Mouse (Mus musculus) midbrain, embryonic 12.5 days (tissue): Measurements from ENCODE around the gene Micu1. TPM values are rescaled to one million over a fixed set of nuclear protein-coding genes. Genes with fewer than 3 reads are reported as not detected.

ENCODE experiments used
- ATAC-seq: fragments of 200-750 bp; cut with Nextera tagmentation; 2 replicates; pipeline ENCODE4 v1.8.0; 2017; ENCODE audit warnings: low read depth, moderate TSS enrichment, moderate library complexity; ENCODE audit not compliant: low FRiP score
- H3K27ac ChIP-seq: fragments of 300-500 bp; sonication (generic); replicated peaks from 2 replicates; pipeline ENCODE4 v1.5.1; 2016; ENCODE audit warnings: mild to moderate bottlenecking
- H3K27me3 ChIP-seq: fragments of 300-500 bp; sonication (generic); 2 replicates; pipeline ENCODE4 v1.6.1; 2016; ENCODE audit warnings: mild to moderate bottlenecking
- H3K36me3 ChIP-seq: fragments of 300-500 bp; sonication (generic); 2 replicates; pipeline ENCODE4 v1.6.1; 2016
- H3K4me1 ChIP-seq: fragments of 300-500 bp; sonication (generic); 2 replicates; pipeline ENCODE4 v1.6.1; 2016
- H3K4me2 ChIP-seq: fragments of 300-500 bp; sonication (generic); replicated peaks from 2 replicates; pipeline ENCODE4 v1.6.1; 2016; ENCODE audit warnings: mild to moderate bottlenecking, moderate library complexity
- H3K4me3 ChIP-seq: fragments of 300-500 bp; sonication (generic); 2 replicates; pipeline ENCODE4 v1.5.1; 2016; ENCODE audit warnings: mild to moderate bottlenecking
- H3K9ac ChIP-seq: fragments of 300-500 bp; sonication (generic); replicated peaks from 2 replicates; pipeline ENCODE4 v1.6.1; 2016; ENCODE audit warnings: mild to moderate bottlenecking, moderate library complexity
- H3K9me3 ChIP-seq: fragments of 300-500 bp; sonication (generic); 2 replicates; pipeline ENCODE4 v1.6.1; 2016; ENCODE audit warnings: mild to moderate bottlenecking
- WGBS: fragments of 180-500 bp; shearing (Covaris S2); methylation state at CpG from one replicate; pipeline ENCODE4 v1.1.7; 2016; 5-methylcytosine and 5-hydroxymethylcytosine counted together
- polyA plus RNA-seq: library from polyadenylated mRNA; unstranded; fragments of >200 nt; fragmentation: Nextera tagmentation; extraction: Ambion mirVana; gene quantifications from 2 replicates; pipeline ENCODE4 v1.2.1, GENCODE M21; 2016

Gene Micu1
- polyA plus RNA-seq, 1 experiment from 2014 or later = 75.3 TPM

- ATAC-seq = no peak
- no peak overlapping the region; the same call in 1 of the 2 replicates for H3K27ac ChIP-seq
- 49% methylated on average over 7 of the region's 7 CpGs for WGBS
Measured at GRCm38 (mm10) chr10:59781205-59781931, 79.1 kb downstream of the Micu1 start.

GRCm38 (mm10) chr10:59784731-59785685 lies 82.7 kb downstream of the Micu1 start:
- no peak overlapping the region for H3K4me2 ChIP-seq
- peaks cover 23% of the 10 kb centered on the region for H3K4me1 ChIP-seq
- H3K9ac ChIP-seq = no peak overlapping the region
- no peak for ATAC-seq
- no peaks in the 10 kb centered on the region for H3K9me3 ChIP-seq
- H3K36me3 ChIP-seq = 0 out of 2 replicates have a peak, but pooled peaks cover 10% of the 10 kb centered on the region
- no peak overlapping the region for H3K27ac ChIP-seq
- 81% methylated on average over 18 of the region's 18 CpGs for WGBS
- no peak overlapping the region for H3K4me3 ChIP-seq
- H3K27me3 ChIP-seq = no peaks in the 10 kb centered on the region

More at GRCm38 (mm10) chr10:59781205-59781931, 79.1 kb downstream of the Micu1 start:
- Histone ChIP-seq H3K27me3 (no peaks in the 10 kb centered on the region), H3K4me1 (peaks cover 21% of the 10 kb centered on the region), H3K9me3 (no peaks in the 10 kb centered on the region), H3K9ac (no peak overlapping the region), H3K36me3 (no peaks in the 10 kb centered on the region), H3K4me3 (no peak overlapping the region), H3K4me2 (no peak overlapping the region)

- H3K36me3 ChIP-seq = 0 out of 2 replicates have a peak, but pooled peaks cover 10% of the 10 kb centered on the region
- no peaks in the 10 kb centered on the region for H3K9me3 ChIP-seq
- no peak overlapping the region for H3K4me3 ChIP-seq
- H3K4me2 ChIP-seq = no peak overlapping the region
- H3K27ac ChIP-seq = no peak overlapping the region
- no peak for ATAC-seq
- H3K4me1 ChIP-seq = peaks cover 12% of the 10 kb centered on the region
- H3K27me3 ChIP-seq = no peaks in the 10 kb centered on the region
- no peak overlapping the region for H3K9ac ChIP-seq
- 37% methylated on average over 5 of the region's 5 CpGs for WGBS
Measured at GRCm38 (mm10) chr10:59786289-59786688, 84.0 kb downstream of the Micu1 start.

- H3K9me3 ChIP-seq = no peaks in the 10 kb centered on the region
- WGBS = 85% methylated on average over 11 of the region's 11 CpGs
- no peaks in the 10 kb centered on the region for H3K27me3 ChIP-seq
- ATAC-seq = no peak
- H3K36me3 ChIP-seq = 0 out of 2 replicates have a peak, but pooled peaks cover 12% of the 10 kb centered on the region
- no peak overlapping the region for H3K4me2 ChIP-seq
- peaks cover 11% of the 10 kb centered on the region for H3K4me1 ChIP-seq
- H3K27ac ChIP-seq = no peak overlapping the region
- no peak overlapping the region for H3K9ac ChIP-seq
- no peak overlapping the region for H3K4me3 ChIP-seq
Measured at GRCm38 (mm10) chr10:59787140-59787800, 85.0 kb downstream of the Micu1 start.

- Histone ChIP-seq H3K4me3 (no peak overlapping the region), H3K4me1 (peaks cover 11% of the 10 kb centered on the region), H3K9ac (no peak overlapping the region), H3K27ac (no peak overlapping the region), H3K9me3 (no peaks in the 10 kb centered on the region), H3K4me2 (no peak overlapping the region), H3K27me3 (no peaks in the 10 kb centered on the region), H3K36me3 (peaks cover 18% of the 10 kb centered on the region; the same call in 1 of the 2 replicates)
- ATAC-seq = no peak
- 75% methylated on average over 8 of the region's 8 CpGs for WGBS
Measured at GRCm38 (mm10) chr10:59787870-59788269, 85.6 kb downstream of the Micu1 start.

- WGBS = 85% methylated on average over 11 of the region's 11 CpGs
- Histone ChIP-seq H3K4me3 (no peak overlapping the region), H3K4me1 (peaks cover 8% of the 10 kb centered on the region; the same call in 1 of the 2 replicates), H3K9ac (no peak overlapping the region), H3K4me2 (no peak overlapping the region), H3K27me3 (no peaks in the 10 kb centered on the region), H3K27ac (no peak overlapping the region), H3K36me3 (peaks cover 18% of the 10 kb centered on the region; the same call in 1 of the 2 replicates), H3K9me3 (no peaks in the 10 kb centered on the region)
- ATAC-seq = no peak
Measured at GRCm38 (mm10) chr10:59790291-59790929, 88.1 kb downstream of the Micu1 start.

GRCm38 (mm10) chr10:59791896-59792295 lies 89.6 kb downstream of the Micu1 start:
- Histone ChIP-seq H3K9me3 (no peaks in the 10 kb centered on the region), H3K9ac (no peak overlapping the region), H3K4me1 (no peaks in the 10 kb centered on the region), H3K36me3 (peaks cover 18% of the 10 kb centered on the region; the same call in 1 of the 2 replicates), H3K27ac (no peak overlapping the region), H3K27me3 (no peaks in the 10 kb centered on the region), H3K4me3 (no peak overlapping the region), H3K4me2 (no peak overlapping the region)
- WGBS = 87% methylated on average over 5 of the region's 5 CpGs
- ATAC-seq = no peak

- H3K9me3 ChIP-seq = no peaks in the 10 kb centered on the region
- 96% methylated on average over 9 of the region's 9 CpGs for WGBS
- no peak overlapping the region for H3K4me2 ChIP-seq
- no peaks in the 10 kb centered on the region for H3K4me1 ChIP-seq
- no peak overlapping the region for H3K4me3 ChIP-seq
- H3K36me3 ChIP-seq = peaks cover 18% of the 10 kb centered on the region; the same call in 1 of the 2 replicates
- no peak overlapping the region for H3K27ac ChIP-seq
- H3K27me3 ChIP-seq = no peaks in the 10 kb centered on the region
- H3K9ac ChIP-seq = no peak overlapping the region
- no peak for ATAC-seq
Measured at GRCm38 (mm10) chr10:59792575-59793176, 90.4 kb downstream of the Micu1 start.

- Histone ChIP-seq H3K4me3 (no peak overlapping the region), H3K9ac (no peak overlapping the region), H3K27me3 (no peaks in the 10 kb centered on the region), H3K4me1 (peaks cover 2% of the 10 kb centered on the region; the same call in 1 of the 2 replicates), H3K36me3 (peaks cover 16% of the 10 kb centered on the region; the same call in 1 of the 2 replicates), H3K27ac (no peak overlapping the region), H3K9me3 (no peaks in the 10 kb centered on the region), H3K4me2 (no peak overlapping the region)
- WGBS = 73% methylated on average over 3 of the region's 3 CpGs
- no peak for ATAC-seq
Measured at GRCm38 (mm10) chr10:59793454-59793853, 91.2 kb downstream of the Micu1 start.

- Histone ChIP-seq H3K4me3 (no peak overlapping the region), H3K4me1 (peaks cover 16% of the 10 kb centered on the region; the same call in 1 of the 2 replicates), H3K9me3 (no peaks in the 10 kb centered on the region), H3K27me3 (no peaks in the 10 kb centered on the region), H3K27ac (no peak overlapping the region), H3K4me2 (no peak overlapping the region), H3K9ac (no peak overlapping the region), H3K36me3 (peaks cover 8% of the 10 kb centered on the region; the same call in 1 of the 2 replicates)
- WGBS = 90% methylated on average over 7 of the region's 7 CpGs
- no peak for ATAC-seq
Measured at GRCm38 (mm10) chr10:59795085-59795484, 92.8 kb downstream of the Micu1 start.

GRCm38 (mm10) chr10:59795902-59796301 lies 93.6 kb downstream of the Micu1 start:
- peaks cover 16% of the 10 kb centered on the region; the same call in 1 of the 2 replicates for H3K4me1 ChIP-seq
- H3K27me3 ChIP-seq = no peaks in the 10 kb centered on the region
- WGBS = 49% methylated on average over 4 of the region's 4 CpGs
- H3K9me3 ChIP-seq = no peaks in the 10 kb centered on the region
- no peak for ATAC-seq
- no peak overlapping the region for H3K27ac ChIP-seq
- no peak overlapping the region for H3K4me2 ChIP-seq
- H3K36me3 ChIP-seq = peaks cover 8% of the 10 kb centered on the region; the same call in 1 of the 2 replicates
- no peak overlapping the region for H3K4me3 ChIP-seq
- H3K9ac ChIP-seq = no peak overlapping the region
